Mouse (Mus musculus) liver, embryonic 14.5 days (tissue): ENCODE measurements around the gene Magi1. TPM values are rescaled to one million over a fixed set of nuclear protein-coding genes. Genes with fewer than 3 reads are reported as not detected.

Experiments
- ATAC-seq: fragments of 200-750 bp; cut with Nextera tagmentation; 2 replicates; pipeline ENCODE4 v1.8.0; 2017; ENCODE audit warnings: moderate number of reproducible peaks, mild to moderate bottlenecking, moderate library complexity; ENCODE audit not compliant: insufficient read depth
- DNase-seq, 3 experiments: peaks; one replicate each; pipeline ENCODE4 v3.0.0-alpha.2; 2012 to 2013; ENCODE audit warnings: low read depth in 3 of 3, low spot score in 3 of 3
- H3K27ac ChIP-seq: fragments of 300-500 bp; sonication (generic); 2 replicates; pipeline ENCODE4 v1.5.1; 2014; ENCODE audit warnings: moderate library complexity, mild to moderate bottlenecking, control low read depth, inconsistent platforms
- H3K27me3 ChIP-seq: fragments of 300-500 bp; sonication (generic); 2 replicates; pipeline ENCODE4 v1.6.1; 2014; ENCODE audit warnings: mild to moderate bottlenecking, low read length, moderate library complexity; ENCODE audit not compliant: control insufficient read depth, insufficient read depth
- H3K36me3 ChIP-seq: fragments of 300-500 bp; sonication (generic); replicated peaks from 2 replicates; pipeline ENCODE4 v1.6.1; 2014; ENCODE audit warnings: low read depth; ENCODE audit not compliant: control insufficient read depth, insufficient read depth
- H3K4me1 ChIP-seq, 2 experiments: fragments of 200-500 bp in 1 of 2; fragments of 300-500 bp in 1 of 2; sonication (generic) in 1 of 2; replicated peaks; 2 replicates each; pipeline ENCODE4 v1.6.1; 2012 to 2014; ENCODE audit warnings: antibody characterized with exemption in 1 of 2, inconsistent platforms in 1 of 2, low read length in 1 of 2; ENCODE audit not compliant: control insufficient read depth in 2 of 2, insufficient read depth in 2 of 2
- H3K4me2 ChIP-seq: fragments of 300-500 bp; sonication (generic); 2 replicates; pipeline ENCODE4 v1.6.1; 2014; ENCODE audit warnings: low read depth, mild to moderate bottlenecking, control low read depth, moderate library complexity
- H3K4me3 ChIP-seq, 2 experiments: fragments of 200-500 bp in 1 of 2; fragments of 300-500 bp in 1 of 2; sonication (generic) in 1 of 2; 2 replicates each; pipeline ENCODE4 v1.5.1; 2012 to 2014; ENCODE audit warnings: low read depth in 2 of 2, low read length in 2 of 2, mild to moderate bottlenecking in 2 of 2, control low read depth in 1 of 2, inconsistent platforms in 1 of 2, moderate library complexity in 1 of 2; ENCODE audit not compliant: insufficient read depth in 1 of 2
- H3K9ac ChIP-seq: fragments of 300-500 bp; sonication (generic); replicated peaks from 2 replicates; pipeline ENCODE4 v1.6.1; 2014; ENCODE audit warnings: mild to moderate bottlenecking, control low read depth, moderate library complexity
- H3K9me3 ChIP-seq: fragments of 300-500 bp; sonication (generic); 2 replicates; pipeline ENCODE4 v1.6.1; 2016; ENCODE audit warnings: low read length, mixed read lengths; ENCODE audit not compliant: control insufficient read depth
- CTCF ChIP-seq: IDR thresholded peaks from 2 replicates; pipeline ENCODE4 v1.5.1; 2016; ENCODE audit warnings: antibody characterized with exemption, low read depth, control low read depth
- EP300 ChIP-seq: IDR thresholded peaks from 2 replicates; pipeline ENCODE4 v1.6.1; 2016; ENCODE audit warnings: antibody characterized with exemption, low read depth
- WGBS: fragments of 180-500 bp; shearing (Covaris S2); extraction: QIAGEN DNeasy Blood & Tissue Kit; methylation state at CpG from one replicate; pipeline ENCODE4 v1.1.7; 2014; ENCODE audit not compliant: insufficient replicate concordance; 5-methylcytosine and 5-hydroxymethylcytosine counted together
- polyA plus RNA-seq, 2 experiments: library from polyadenylated mRNA; depleted of rRNA in 1 of 2; stranded (reverse) in 1 of 2; unstranded in 1 of 2; fragments of >200 nt; fragmentation: Nextera tagmentation in 1 of 2; extraction: Ambion mirVana in 1 of 2; gene quantifications; 2 replicates each; pipeline versions ENCODE4 v1.2.1 to v1.2.3; 2012 to 2014

Magi1 gene
- polyA plus RNA-seq, 2 experiments = 1.1 to 1.3 TPM

GRCm38 (mm10) chr6:93704350-93704749, 579.4 kb downstream of the Magi1 start:
- 60% methylated on average over 5 of the region's 5 CpGs for WGBS
- DNase-seq = no peak
- H3K36me3 ChIP-seq = no peaks in the 10 kb centered on the region
- H3K27ac ChIP-seq = no peak overlapping the region
- H3K27me3 ChIP-seq = no peaks in the 10 kb centered on the region
- no peak for ATAC-seq
- no peaks in the 10 kb centered on the region for H3K9me3 ChIP-seq
- no peak overlapping the region for H3K4me3 ChIP-seq
- TF ChIP-seq EP300 (no peak), CTCF (no peak)
- H3K4me2 ChIP-seq = no peak overlapping the region
- H3K9ac ChIP-seq = no peak overlapping the region
- H3K4me1 ChIP-seq = no peaks in the 10 kb centered on the region

DNA sequence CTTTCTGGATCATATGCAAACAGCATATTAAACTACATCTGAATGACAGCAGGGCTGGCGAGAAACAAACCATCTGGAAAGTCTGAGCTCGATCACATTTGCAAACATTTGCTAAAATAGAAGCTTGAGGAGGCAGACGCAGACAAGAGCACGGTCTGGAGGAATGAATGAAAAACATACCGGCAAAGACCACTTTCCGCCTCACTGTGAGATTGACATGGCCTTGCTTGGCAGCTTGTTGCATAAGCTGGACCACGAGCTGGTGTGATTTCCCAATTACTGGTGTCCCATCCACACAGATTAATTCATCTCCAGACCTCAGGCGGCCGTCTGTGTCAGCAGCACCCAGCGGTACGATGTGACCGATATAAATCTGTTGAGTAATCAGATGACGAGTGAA, 584.3 kb downstream of the Magi1 start:
- TF ChIP-seq CTCF = no peak
- no peak for TF ChIP-seq EP300
- 71% methylated on average over 13 of the region's 13 CpGs for WGBS
- H3K4me3 ChIP-seq = no peak overlapping the region
- H3K9me3 ChIP-seq = no peaks in the 10 kb centered on the region
- no peak overlapping the region for H3K27ac ChIP-seq
- H3K4me1 ChIP-seq = no peaks in the 10 kb centered on the region
- H3K9ac ChIP-seq = no peak overlapping the region
- H3K27me3 ChIP-seq = no peaks in the 10 kb centered on the region
- no peaks in the 10 kb centered on the region for H3K36me3 ChIP-seq
- no peak for ATAC-seq
- H3K4me2 ChIP-seq = no peak overlapping the region
- DNase-seq = no peak

GRCm38 (mm10) chr6:93697956-93698355, 585.8 kb downstream of the Magi1 start:
- Histone ChIP-seq H3K9me3 (no peaks in the 10 kb centered on the region), H3K4me1 (no peaks in the 10 kb centered on the region), H3K27me3 (no peaks in the 10 kb centered on the region), H3K4me2 (no peak overlapping the region), H3K4me3 (no peak overlapping the region), H3K9ac (no peak overlapping the region), H3K27ac (no peak overlapping the region), H3K36me3 (no peaks in the 10 kb centered on the region)
- no peak for ATAC-seq
- WGBS = 65% methylated on average over 5 of the region's 5 CpGs
- DNase-seq = no peak
- TF ChIP-seq CTCF (no peak), EP300 (no peak)

DNA sequence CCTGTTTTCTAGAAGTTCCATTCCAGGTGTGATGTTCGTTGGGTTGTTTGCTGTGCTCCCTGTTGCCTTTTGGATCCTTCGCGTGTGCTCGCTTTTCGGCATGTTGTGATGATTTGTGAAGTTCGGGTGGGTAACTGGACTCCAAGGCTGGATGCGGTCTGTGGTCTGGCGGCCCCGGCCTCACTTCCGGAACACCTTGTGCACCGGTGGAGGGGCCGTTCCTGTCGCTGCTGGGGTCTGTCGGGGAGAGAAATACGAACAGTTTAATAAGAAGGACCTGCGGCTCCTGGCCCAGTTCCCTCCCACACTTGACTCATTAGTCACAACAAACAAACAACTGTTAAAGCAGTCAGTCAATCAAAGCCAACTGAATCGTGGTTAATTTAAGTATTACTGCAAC, 605.0 kb downstream of the Magi1 start:
- TF ChIP-seq CTCF = no peak
- no peak for TF ChIP-seq EP300
- WGBS = 64% methylated on average over 17 of the region's 17 CpGs
- no peak for ATAC-seq

GRCm38 (mm10) chr6:93666731-93667130, 617.0 kb downstream of the Magi1 start:
- no peak overlapping the region for H3K9ac ChIP-seq
- H3K27ac ChIP-seq = no peak overlapping the region
- no peak overlapping the region for H3K4me3 ChIP-seq
- no peak for DNase-seq
- H3K4me1 ChIP-seq = no peaks in the 10 kb centered on the region
- WGBS = 79% methylated on average over 2 of the region's 2 CpGs
- TF ChIP-seq CTCF (no peak), EP300 (no peak)
- H3K9me3 ChIP-seq = no peaks in the 10 kb centered on the region
- no peaks in the 10 kb centered on the region for H3K27me3 ChIP-seq
- no peak overlapping the region for H3K4me2 ChIP-seq
- ATAC-seq = no peak
- no peaks in the 10 kb centered on the region for H3K36me3 ChIP-seq

More for the DNA sequence above, 605.0 kb downstream of the Magi1 start:
- H3K36me3 ChIP-seq = no peaks in the 10 kb centered on the region
- H3K4me1 ChIP-seq = no peaks in the 10 kb centered on the region
- no peaks in the 10 kb centered on the region for H3K9me3 ChIP-seq
- H3K27me3 ChIP-seq = no peaks in the 10 kb centered on the region
- no peak overlapping the region for H3K4me2 ChIP-seq
- no peak overlapping the region for H3K9ac ChIP-seq
- no peak for DNase-seq
- no peak overlapping the region for H3K4me3 ChIP-seq
- H3K27ac ChIP-seq = no peak overlapping the region
